Mouse (Mus musculus) right cerebral cortex, postnatal 14 days (tissue): Measurements from ENCODE around the gene Wfdc1.

ENCODE experiments used
- DNase-seq: peaks from one replicate; pipeline ENCODE4 v3.0.0; 2022

Wfdc1 gene

GRCm38 (mm10) chr8:119641058-119641457 lies 25.1 kb upstream of the Wfdc1 start:
- no peak for DNase-seq

GRCm38 (mm10) chr8:119642960-119643359 lies 23.2 kb upstream of the Wfdc1 start:
- DNase-seq, result no peak

GRCm38 (mm10) chr8:119644429-119644960 lies 21.7 kb upstream of the Wfdc1 start:
- no peak for DNase-seq

- DNase-seq, result no peak
Observed at GRCm38 (mm10) chr8:119644981-119645597, 21.1 kb upstream of the Wfdc1 start.

- no peak for DNase-seq
Observed at GRCm38 (mm10) chr8:119646197-119646596, 20.0 kb upstream of the Wfdc1 start.

GRCm38 (mm10) chr8:119646846-119647245 lies 19.3 kb upstream of the Wfdc1 start:
- DNase-seq, result no peak

GRCm38 (mm10) chr8:119651324-119651723 lies 14.8 kb upstream of the Wfdc1 start:
- no peak for DNase-seq

GRCm38 (mm10) chr8:119656709-119657464 lies 9.3 kb upstream of the Wfdc1 start:
- peak; percentile 18 for DNase-seq

- no peak for DNase-seq
Observed at GRCm38 (mm10) chr8:119661081-119661480, 5.1 kb upstream of the Wfdc1 start.

- DNase-seq, result no peak
Observed at GRCm38 (mm10) chr8:119661892-119662291, 4.3 kb upstream of the Wfdc1 start.

- no peak for DNase-seq
Observed at GRCm38 (mm10) chr8:119663440-119663839, 2.7 kb upstream of the Wfdc1 start.

- DNase-seq, result no peak
Observed at GRCm38 (mm10) chr8:119665270-119665669, 895 bp upstream of the Wfdc1 start.

- DNase-seq, result no peak
Observed at GRCm38 (mm10) chr8:119668447-119668846, 2.3 kb downstream of the Wfdc1 start.

GRCm38 (mm10) chr8:119669284-119669683 lies 3.1 kb downstream of the Wfdc1 start:
- DNase-seq, result no peak

GRCm38 (mm10) chr8:119670419-119671091 lies 4.4 kb downstream of the Wfdc1 start:
- no peak for DNase-seq

GRCm38 (mm10) chr8:119673976-119674555 lies 7.9 kb downstream of the Wfdc1 start:
- DNase-seq, result no peak

- no peak for DNase-seq
Observed at GRCm38 (mm10) chr8:119675457-119675856, 9.3 kb downstream of the Wfdc1 start.

GRCm38 (mm10) chr8:119676389-119676788 lies 10.2 kb downstream of the Wfdc1 start:
- peak; percentile 92 for DNase-seq

- DNase-seq, result peak; percentile 32
Observed at GRCm38 (mm10) chr8:119678138-119678843, 12.1 kb downstream of the Wfdc1 start.

GRCm38 (mm10) chr8:119679184-119679583 lies 13.0 kb downstream of the Wfdc1 start:
- DNase-seq, result no peak

GRCm38 (mm10) chr8:119690602-119691001 lies 24.4 kb downstream of the Wfdc1 start:
- DNase-seq, result no peak

GRCm38 (mm10) chr8:119691989-119692388 lies 25.8 kb downstream of the Wfdc1 start:
- no peak for DNase-seq

GRCm38 (mm10) chr8:119694696-119695095 lies 28.5 kb downstream of the Wfdc1 start:
- DNase-seq, result no peak
